Mouse (Mus musculus) kidney, postnatal 0 days (tissue): ENCODE measurements around the gene M1ap. TPM values are rescaled to one million over a fixed set of nuclear protein-coding genes. Genes with fewer than 3 reads are reported as not detected.

ENCODE experiments used
- ATAC-seq: fragments of 200-750 bp; cut with Nextera tagmentation; replicated peaks from 2 replicates; pipeline ENCODE4 v1.8.0; 2017; ENCODE audit warnings: low read depth, moderate number of reproducible peaks, moderate TSS enrichment, moderate library complexity; ENCODE audit not compliant: low FRiP score
- DNase-seq: peaks from one replicate; pipeline ENCODE4 v3.0.0-alpha.2; 2016; ENCODE audit warnings: low spot score
- H3K27ac ChIP-seq: fragments of 300-500 bp; sonication (generic); 2 replicates; pipeline ENCODE4 v1.5.1; 2014; ENCODE audit warnings: mild to moderate bottlenecking
- H3K27me3 ChIP-seq: fragments of 300-500 bp; sonication (generic); 2 replicates; pipeline ENCODE4 v1.6.1; 2014; ENCODE audit warnings: low read length, mixed read lengths; ENCODE audit not compliant: insufficient read depth
- H3K36me3 ChIP-seq: fragments of 300-500 bp; sonication (generic); 2 replicates; pipeline ENCODE4 v1.6.1; 2014; ENCODE audit warnings: low read length, mixed read lengths; ENCODE audit not compliant: insufficient read depth
- H3K4me1 ChIP-seq: fragments of 300-500 bp; sonication (generic); replicated peaks from 2 replicates; pipeline ENCODE4 v1.6.1; 2014; ENCODE audit warnings: antibody characterized with exemption, low read length, mixed read lengths; ENCODE audit not compliant: insufficient read depth
- H3K4me2 ChIP-seq: fragments of 300-500 bp; sonication (generic); 2 replicates; pipeline ENCODE4 v1.6.1; 2014; ENCODE audit warnings: mild to moderate bottlenecking, low read length, moderate library complexity, mixed read lengths
- H3K4me3 ChIP-seq: fragments of 300-500 bp; sonication (generic); replicated peaks from 2 replicates; pipeline ENCODE4 v1.5.1; 2014; ENCODE audit warnings: low read depth, low read length
- H3K9ac ChIP-seq: fragments of 300-500 bp; sonication (generic); 2 replicates; pipeline ENCODE4 v1.6.1; 2014; ENCODE audit warnings: low read depth, low read length
- H3K9me3 ChIP-seq: fragments of 300-500 bp; sonication (generic); replicated peaks from 2 replicates; pipeline ENCODE4 v1.6.1; 2016; ENCODE audit warnings: low read length, inconsistent platforms, mixed read lengths
- CTCF ChIP-seq: IDR thresholded peaks from 2 replicates; pipeline ENCODE4 v1.5.1; 2016; ENCODE audit warnings: antibody characterized with exemption, low read depth, mild to moderate bottlenecking, moderate library complexity
- WGBS: fragments of 180-500 bp; shearing (Covaris S2); extraction: QIAGEN DNeasy Blood & Tissue Kit; methylation state at CpG from one replicate; pipeline ENCODE4 v1.1.7; 2014; 5-methylcytosine and 5-hydroxymethylcytosine counted together
- polyA plus RNA-seq: library from polyadenylated mRNA; unstranded; fragments of >200 nt; fragmentation: Nextera tagmentation; extraction: Ambion mirVana; gene quantifications from 2 replicates; pipeline ENCODE4 v1.2.1, GENCODE M21; 2015

The M1ap gene
- polyA plus RNA-seq, 1 experiment from 2014 or later, result 0.32 TPM

DNA sequence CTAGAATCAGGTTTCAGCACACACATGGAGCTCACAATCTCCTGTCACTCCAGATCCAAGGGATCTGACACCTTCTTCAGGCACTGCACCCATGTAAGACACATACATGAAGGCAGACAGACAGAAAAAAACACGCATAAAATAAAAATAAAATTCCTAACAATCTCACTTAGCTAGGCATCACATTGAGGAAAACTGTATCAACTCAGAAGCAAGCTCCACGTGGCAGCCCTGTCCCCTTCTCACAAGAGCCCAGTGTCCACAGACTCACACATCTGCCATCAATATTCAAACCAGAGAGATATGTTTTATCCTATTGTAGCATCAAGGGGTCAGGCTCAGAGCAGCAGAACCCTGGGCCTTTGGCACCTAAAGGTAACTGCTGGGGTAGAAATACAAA is 57.6 kb downstream of the M1ap start:
- no peak overlapping the region for H3K27ac ChIP-seq
- WGBS, result 76% methylated on average over 2 of the region's 2 CpGs

DNA sequence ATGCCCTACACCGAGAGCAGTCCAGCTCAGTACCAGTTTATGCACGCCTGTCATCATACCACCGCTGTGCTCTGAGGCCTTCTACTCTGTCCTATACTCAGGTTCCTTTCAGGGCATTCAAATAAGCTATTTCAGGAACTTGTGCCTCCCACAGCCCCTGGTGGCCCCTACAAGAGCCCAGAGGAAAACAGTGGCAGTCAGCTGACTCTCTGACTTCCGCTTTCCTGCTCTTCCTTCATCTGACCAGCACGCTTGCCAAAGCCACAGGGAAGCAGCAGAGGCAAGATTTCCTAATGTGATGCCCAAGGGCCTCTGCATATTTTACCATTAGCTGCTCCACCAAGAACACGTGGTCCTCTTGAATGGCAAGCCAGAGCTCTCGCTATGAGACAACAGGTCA is 58.2 kb downstream of the M1ap start:
- WGBS, result 55% methylated on average over 7 of the region's 7 CpGs

More for the DNA sequence above, 57.6 kb downstream of the M1ap start:
- no peaks in the 10 kb centered on the region for H3K36me3 ChIP-seq
- H3K4me1 ChIP-seq, result no peaks in the 10 kb centered on the region
- H3K9ac ChIP-seq, result no peak overlapping the region
- H3K4me3 ChIP-seq, result no peak overlapping the region
- no peaks in the 10 kb centered on the region for H3K27me3 ChIP-seq
- ATAC-seq (no peak), DNase-seq (no peak)
- TF ChIP-seq CTCF, result no peak
- H3K4me2 ChIP-seq, result no peak overlapping the region
- no peaks in the 10 kb centered on the region for H3K9me3 ChIP-seq

DNA sequence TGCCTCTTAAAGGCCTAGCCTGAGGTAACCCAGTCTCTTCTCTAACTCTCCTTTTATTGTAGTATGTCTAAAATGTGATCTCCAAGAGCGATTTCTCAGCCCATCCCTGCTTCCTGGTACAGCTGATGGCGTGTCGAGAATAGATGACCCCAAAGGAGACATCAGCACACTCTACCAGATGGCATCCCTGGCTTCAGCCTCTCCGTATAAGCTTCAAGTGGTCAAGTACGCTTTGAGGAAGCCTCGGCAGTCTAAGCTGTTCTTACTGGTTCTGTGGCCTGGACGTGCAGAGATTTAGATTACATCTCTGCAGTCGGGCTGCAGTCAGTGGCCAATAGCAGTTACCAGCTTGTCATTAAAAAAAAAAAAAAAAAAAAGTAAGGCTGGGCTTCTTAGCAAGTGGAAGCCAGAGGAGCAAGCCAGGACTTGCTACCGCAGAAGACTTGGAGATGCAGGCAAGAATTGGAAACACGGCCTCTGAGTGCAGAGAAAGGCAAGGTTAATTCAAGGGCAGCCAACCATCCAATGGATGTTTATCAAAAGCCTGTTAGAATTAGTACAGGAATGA is 58.8 kb downstream of the M1ap start:
- DNase-seq (no peak), ATAC-seq (no peak)
- H3K4me2 ChIP-seq, result no peak overlapping the region
- no peak for TF ChIP-seq CTCF
- 68% methylated on average over 10 of the region's 10 CpGs for WGBS
- no peaks in the 10 kb centered on the region for H3K27me3 ChIP-seq
- no peak overlapping the region for H3K4me3 ChIP-seq
- no peaks in the 10 kb centered on the region for H3K36me3 ChIP-seq
- no peak overlapping the region for H3K9ac ChIP-seq
- no peaks in the 10 kb centered on the region for H3K9me3 ChIP-seq
- H3K4me1 ChIP-seq, result no peaks in the 10 kb centered on the region
- H3K27ac ChIP-seq, result no peak overlapping the region

More for the DNA sequence above, 58.2 kb downstream of the M1ap start:
- H3K27ac ChIP-seq, result no peak overlapping the region
- DNase-seq (peak; percentile 52), ATAC-seq (no peak)
- no peak overlapping the region for H3K4me3 ChIP-seq
- H3K27me3 ChIP-seq, result no peaks in the 10 kb centered on the region
- no peaks in the 10 kb centered on the region for H3K4me1 ChIP-seq
- no peaks in the 10 kb centered on the region for H3K36me3 ChIP-seq
- TF ChIP-seq CTCF, result 0 out of 2 replicates have a peak, but pooled peaks have one; percentile 5
- H3K9me3 ChIP-seq, result no peaks in the 10 kb centered on the region
- no peak overlapping the region for H3K4me2 ChIP-seq
- H3K9ac ChIP-seq, result no peak overlapping the region

DNA sequence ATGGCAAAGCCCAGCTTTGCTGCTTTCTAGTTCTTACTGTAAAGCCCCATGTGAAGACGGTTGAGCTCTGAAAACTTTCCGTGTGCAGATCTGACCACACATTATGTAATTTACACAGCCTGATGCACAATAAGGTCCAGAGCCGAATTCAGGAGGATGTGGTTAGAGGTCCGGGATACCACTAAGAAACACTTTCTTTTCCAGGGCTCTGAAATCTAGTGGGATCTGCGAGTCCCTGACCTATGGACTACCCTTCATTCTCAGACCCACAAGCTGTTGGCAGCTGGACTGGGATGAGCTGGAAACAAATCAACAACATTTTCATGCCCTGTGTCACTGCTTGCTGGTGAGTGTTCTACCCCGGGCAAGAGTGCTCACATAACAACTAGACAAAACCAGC is 59.4 kb downstream of the M1ap start:
- no peaks in the 10 kb centered on the region for H3K36me3 ChIP-seq
- DNase-seq (no peak), ATAC-seq (no peak)
- 81% methylated on average over 6 of the region's 6 CpGs for WGBS
- no peak for TF ChIP-seq CTCF
- H3K9me3 ChIP-seq, result no peaks in the 10 kb centered on the region
- H3K27ac ChIP-seq, result no peak overlapping the region
- no peak overlapping the region for H3K4me3 ChIP-seq
- no peaks in the 10 kb centered on the region for H3K4me1 ChIP-seq
- no peak overlapping the region for H3K4me2 ChIP-seq
- H3K27me3 ChIP-seq, result no peaks in the 10 kb centered on the region
- no peak overlapping the region for H3K9ac ChIP-seq

DNA sequence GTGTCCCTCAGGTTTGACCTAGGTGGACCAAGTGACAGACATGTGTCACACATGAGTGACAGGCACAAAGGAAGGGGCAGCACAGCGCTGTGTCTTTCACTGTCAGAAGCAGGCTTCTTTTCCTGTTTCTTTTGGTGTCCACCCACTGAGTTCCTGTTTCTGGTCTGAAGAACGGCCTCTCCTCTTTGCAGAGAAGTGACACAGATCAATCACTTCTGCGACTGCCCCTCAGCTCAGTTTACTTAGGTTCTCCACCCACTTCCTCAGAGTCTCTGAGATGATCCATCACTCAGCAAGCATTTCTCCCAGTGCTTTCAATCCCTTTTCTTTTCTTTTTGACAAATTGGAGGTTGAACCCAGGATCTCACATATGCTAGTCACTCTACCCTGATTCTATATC is 62.0 kb downstream of the M1ap start:
- DNase-seq, result no peak

DNA sequence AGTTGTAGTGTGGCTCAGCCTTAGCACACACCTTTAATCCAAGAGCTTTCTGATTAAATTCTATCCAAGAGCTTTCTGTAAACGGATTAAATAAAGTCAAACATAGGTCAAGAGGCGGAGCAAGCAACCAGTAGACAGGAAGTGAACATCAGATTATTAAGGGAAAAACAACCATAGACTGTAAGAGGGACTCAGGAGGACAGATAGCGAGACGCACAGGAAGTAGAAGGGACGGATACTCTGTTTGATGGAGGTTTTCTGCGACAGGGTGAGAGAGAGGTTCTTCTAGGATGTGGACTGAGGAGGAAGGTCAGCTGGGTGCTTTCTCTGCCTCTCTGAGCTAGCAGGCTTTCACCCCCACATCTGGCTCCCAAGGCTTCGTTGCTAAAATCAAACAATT is 63.3 kb downstream of the M1ap start:
- Histone ChIP-seq H3K4me2 (no peak overlapping the region), H3K27ac (no peak overlapping the region; the same call in 1 of the 2 replicates), H3K9ac (no peak overlapping the region), H3K36me3 (no peaks in the 10 kb centered on the region), H3K27me3 (no peaks in the 10 kb centered on the region), H3K4me1 (no peaks in the 10 kb centered on the region), H3K4me3 (no peak overlapping the region), H3K9me3 (no peaks in the 10 kb centered on the region)
- DNase-seq (peak; percentile 38), ATAC-seq (no peak)
- 50% methylated on average over 7 of the region's 7 CpGs for WGBS
- no peak for TF ChIP-seq CTCF

More for the DNA sequence above, 62.0 kb downstream of the M1ap start:
- TF ChIP-seq CTCF, result no peak
- Histone ChIP-seq H3K36me3 (no peaks in the 10 kb centered on the region), H3K4me3 (no peak overlapping the region), H3K4me1 (no peaks in the 10 kb centered on the region), H3K27ac (no peak overlapping the region), H3K9me3 (no peaks in the 10 kb centered on the region), H3K9ac (no peak overlapping the region), H3K4me2 (no peak overlapping the region), H3K27me3 (no peaks in the 10 kb centered on the region)
- WGBS, result 47% methylated on average over 3 of the region's 3 CpGs
- no peak for ATAC-seq

DNA sequence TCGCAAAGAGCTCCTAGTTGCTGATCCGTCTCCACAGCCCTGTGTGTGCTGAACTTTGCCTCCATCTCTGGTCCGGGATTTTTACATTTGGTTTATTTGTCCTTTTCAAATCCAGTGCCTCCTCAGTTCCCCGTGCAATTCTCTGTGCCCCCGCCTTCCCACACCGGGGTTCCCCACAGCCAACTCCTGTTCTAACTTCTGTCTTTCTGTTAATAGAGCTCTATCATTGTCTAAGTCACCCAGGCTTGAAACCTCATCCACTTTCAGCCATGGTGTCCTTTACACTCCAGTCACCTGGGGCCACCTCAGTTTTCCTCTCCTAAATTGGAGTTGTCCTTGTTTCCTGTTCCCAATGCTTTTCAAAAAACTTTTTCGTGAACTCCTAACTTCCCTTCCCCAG is 64.6 kb downstream of the M1ap start:
- DNase-seq (no peak), ATAC-seq (no peak)
- WGBS, result 80% methylated on average over 7 of the region's 7 CpGs
- no peak overlapping the region for H3K4me3 ChIP-seq
- no peak overlapping the region for H3K27ac ChIP-seq
- H3K4me1 ChIP-seq, result no peaks in the 10 kb centered on the region
- no peak overlapping the region for H3K4me2 ChIP-seq
- no peak overlapping the region for H3K9ac ChIP-seq
- no peak for TF ChIP-seq CTCF
- no peaks in the 10 kb centered on the region for H3K27me3 ChIP-seq
- no peaks in the 10 kb centered on the region for H3K36me3 ChIP-seq
- H3K9me3 ChIP-seq, result no peaks in the 10 kb centered on the region
